Mouse (Mus musculus) C2C12 (cell line): ENCODE data around the gene Tmem45b. TPM values are rescaled to one million over a fixed set of nuclear protein-coding genes. Genes with fewer than 3 reads are reported as not detected.

Experiments used
- polyA plus RNA-seq: library from polyadenylated mRNA; unstranded; fragments of >200 nt; fragmentation: generic; extraction: Trizol; gene quantifications from one replicate; pipeline ENCODE4 v1.2.1, GENCODE M21; 2012; ENCODE audit warnings: missing spikeins

Gene Tmem45b
- polyA plus RNA-seq, 1 experiment = not detected

Other genes with a start within 250 kb of the Tmem45b start
- 2.5 TPM for gene Prdm10, start 183.9 kb downstream of the Tmem45b start, polyA plus RNA-seq
- 7.1 TPM for gene Nfrkb, start 78.3 kb downstream of the Tmem45b start, polyA plus RNA-seq